Mouse (Mus musculus): Measurements from ENCODE around the gene Cacfd1.

Cacfd1 gene

GRCm38 (mm10) chr2:27027618-27028436, 18.1 kb downstream of the Cacfd1 start, which contains the start of gene Slc2a6:
Gene Slc2a6 (minus strand): TSS chr2:27027998.
- peak; percentile 93 for DNase-seq

GRCm38 (mm10) chr2:27028437-27029015, 18.8 kb downstream of the Cacfd1 start:
- no peak for DNase-seq

- DNase-seq, result no peak
Observed at GRCm38 (mm10) chr2:27032361-27032760, 22.6 kb downstream of the Cacfd1 start.

GRCm38 (mm10) chr2:27036003-27036402, 26.3 kb downstream of the Cacfd1 start:
- no peak for DNase-seq

- no peak for DNase-seq
Observed at GRCm38 (mm10) chr2:27037008-27037407, 27.3 kb downstream of the Cacfd1 start.

- peak; percentile 75 for DNase-seq
Observed at GRCm38 (mm10) chr2:27038596-27038995, 28.9 kb downstream of the Cacfd1 start.

GRCm38 (mm10) chr2:27039286-27039685, 29.6 kb downstream of the Cacfd1 start:
- no peak for DNase-seq

- DNase-seq, result no peak
Observed at GRCm38 (mm10) chr2:27042131-27042844, 32.6 kb downstream of the Cacfd1 start.

GRCm38 (mm10) chr2:27043461-27043860, 33.7 kb downstream of the Cacfd1 start:
- DNase-seq, result peak; percentile 80

- DNase-seq, result no peak
Observed at GRCm38 (mm10) chr2:27044166-27044565, 34.4 kb downstream of the Cacfd1 start.

- DNase-seq, result no peak
Observed at GRCm38 (mm10) chr2:27044641-27045040, 34.9 kb downstream of the Cacfd1 start.

GRCm38 (mm10) chr2:27045979-27046770, 36.4 kb downstream of the Cacfd1 start:
- no peak for DNase-seq

GRCm38 (mm10) chr2:27049408-27049807, 39.7 kb downstream of the Cacfd1 start:
- no peak for DNase-seq

- DNase-seq, result no peak
Observed at GRCm38 (mm10) chr2:27058251-27058650, 48.5 kb downstream of the Cacfd1 start.

- no peak for DNase-seq
Observed at GRCm38 (mm10) chr2:27058751-27059150, 49.0 kb downstream of the Cacfd1 start.

- DNase-seq, result no peak
Observed at GRCm38 (mm10) chr2:27059187-27059586, 49.5 kb downstream of the Cacfd1 start.

GRCm38 (mm10) chr2:27067124-27067523, 57.4 kb downstream of the Cacfd1 start:
- DNase-seq, result no peak

- DNase-seq, result no peak
Observed at GRCm38 (mm10) chr2:27067996-27068395, 58.3 kb downstream of the Cacfd1 start.

- DNase-seq, result no peak
Observed at GRCm38 (mm10) chr2:27069646-27070045, 59.9 kb downstream of the Cacfd1 start.

- DNase-seq, result no peak
Observed at GRCm38 (mm10) chr2:27070247-27070813, 60.6 kb downstream of the Cacfd1 start.
